Mouse (Mus musculus) forebrain, embryonic 16.5 days (tissue): ENCODE results near the gene Anapc7. TPM values are rescaled to one million over a fixed set of nuclear protein-coding genes. Genes with fewer than 3 reads are reported as not detected.

ENCODE experiments used
- ATAC-seq: fragments of 200-750 bp; cut with Nextera tagmentation; 2 replicates; pipeline ENCODE4 v1.8.0; 2017; ENCODE audit warnings: mild to moderate bottlenecking, moderate library complexity
- H3K27ac ChIP-seq: fragments of 300-500 bp; sonication (generic); 2 replicates; pipeline ENCODE4 v1.5.1; 2014; ENCODE audit warnings: low read length, control low read depth
- H3K27me3 ChIP-seq: fragments of 300-500 bp; sonication (generic); replicated peaks from 2 replicates; pipeline ENCODE4 v1.6.1; 2014; ENCODE audit warnings: low read length; ENCODE audit not compliant: control insufficient read depth, insufficient read depth
- H3K36me3 ChIP-seq: fragments of 300-500 bp; sonication (generic); 2 replicates; pipeline ENCODE4 v1.6.1; 2014; ENCODE audit not compliant: control insufficient read depth, insufficient read depth
- H3K4me1 ChIP-seq: fragments of 300-500 bp; sonication (generic); replicated peaks from 2 replicates; pipeline ENCODE4 v1.6.1; 2014; ENCODE audit warnings: low read length; ENCODE audit not compliant: control insufficient read depth, insufficient read depth
- H3K4me2 ChIP-seq: fragments of 300-500 bp; sonication (generic); 2 replicates; pipeline ENCODE4 v1.6.1; 2014; ENCODE audit warnings: mild to moderate bottlenecking, low read length, control low read depth
- H3K4me3 ChIP-seq: fragments of 300-500 bp; sonication (generic); replicated peaks from 2 replicates; pipeline ENCODE4 v1.5.1; 2014; ENCODE audit warnings: mild to moderate bottlenecking, low read length, control low read depth
- H3K9ac ChIP-seq: fragments of 300-500 bp; sonication (generic); replicated peaks from 2 replicates; pipeline ENCODE4 v1.6.1; 2014; ENCODE audit warnings: low read depth, low read length, control low read depth
- H3K9me3 ChIP-seq: fragments of 300-500 bp; sonication (generic); 2 replicates; pipeline ENCODE4 v1.6.1; 2016; ENCODE audit warnings: low read length; ENCODE audit not compliant: control insufficient read depth
- WGBS: fragments of 180-500 bp; shearing (Covaris S2); extraction: QIAGEN DNeasy Blood & Tissue Kit; methylation state at CpG from one replicate; pipeline ENCODE4 v1.1.7; 2014; 5-methylcytosine and 5-hydroxymethylcytosine counted together
- polyA plus RNA-seq: library from polyadenylated mRNA; unstranded; fragments of >200 nt; fragmentation: Nextera tagmentation; extraction: Ambion mirVana; gene quantifications from 2 replicates; pipeline ENCODE4 v1.2.1, GENCODE M21; 2015

Gene Anapc7
- polyA plus RNA-seq: 52.2 and 52.5 TPM in 2 replicates

DNA sequence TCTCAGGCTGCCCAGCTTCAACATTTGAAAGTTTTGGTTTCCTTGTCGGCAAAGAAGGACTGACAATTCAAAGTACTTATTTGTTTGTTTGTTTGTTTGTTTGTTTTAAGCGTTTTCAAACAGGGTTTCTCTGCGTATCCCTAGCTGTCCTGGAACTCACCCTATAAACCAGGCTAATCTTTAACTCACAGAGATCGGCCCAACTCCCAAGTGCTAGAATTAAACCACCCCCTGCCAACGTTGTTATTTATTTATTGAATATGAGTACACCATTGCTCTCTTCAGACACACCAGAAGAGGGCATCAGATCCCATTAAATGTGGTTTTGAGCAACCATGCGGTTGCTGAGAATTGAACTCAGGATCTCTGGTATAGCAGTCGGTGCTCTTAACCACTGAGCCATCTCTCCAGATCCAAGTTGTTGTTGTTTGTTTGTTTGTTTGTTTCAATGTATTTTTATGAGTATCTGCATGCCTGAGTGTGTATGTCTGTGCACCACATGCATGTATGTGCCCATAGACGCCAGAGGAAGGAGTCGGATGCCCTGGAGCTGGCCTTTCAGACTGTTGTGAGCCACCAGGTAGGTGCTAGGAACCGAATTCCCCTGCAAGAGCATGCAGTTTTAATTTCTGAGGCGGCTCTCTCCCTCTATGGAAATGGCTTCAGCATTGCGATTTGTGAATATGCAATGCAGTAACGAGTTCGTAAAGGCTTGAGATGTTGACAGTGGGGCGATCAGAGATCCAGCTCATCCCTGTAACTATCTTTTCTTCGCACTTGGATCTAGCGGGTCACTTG, at the start of gene Anapc7:
Gene Anapc7, plus strand, starts transcription at position 423 of the 798 bp plus-strand sequence.
- Histone ChIP-seq H3K27ac (peak within 1 kb of the TSS; percentile 96), H3K4me3 (peak within 1 kb of the TSS; percentile 95), H3K4me1 (peaks cover 18% of the 10 kb centered on the region), H3K9ac (peak within 1 kb of the TSS; percentile 92), H3K36me3 (no peaks in the 10 kb centered on the region), H3K9me3 (no peaks in the 10 kb centered on the region), H3K27me3 (no peaks in the 10 kb centered on the region), H3K4me2 (peak within 1 kb of the TSS; percentile 78)
- ATAC-seq: peak; percentile 53
- 20% methylated on average over 17 of the region's 17 CpGs for WGBS

DNA sequence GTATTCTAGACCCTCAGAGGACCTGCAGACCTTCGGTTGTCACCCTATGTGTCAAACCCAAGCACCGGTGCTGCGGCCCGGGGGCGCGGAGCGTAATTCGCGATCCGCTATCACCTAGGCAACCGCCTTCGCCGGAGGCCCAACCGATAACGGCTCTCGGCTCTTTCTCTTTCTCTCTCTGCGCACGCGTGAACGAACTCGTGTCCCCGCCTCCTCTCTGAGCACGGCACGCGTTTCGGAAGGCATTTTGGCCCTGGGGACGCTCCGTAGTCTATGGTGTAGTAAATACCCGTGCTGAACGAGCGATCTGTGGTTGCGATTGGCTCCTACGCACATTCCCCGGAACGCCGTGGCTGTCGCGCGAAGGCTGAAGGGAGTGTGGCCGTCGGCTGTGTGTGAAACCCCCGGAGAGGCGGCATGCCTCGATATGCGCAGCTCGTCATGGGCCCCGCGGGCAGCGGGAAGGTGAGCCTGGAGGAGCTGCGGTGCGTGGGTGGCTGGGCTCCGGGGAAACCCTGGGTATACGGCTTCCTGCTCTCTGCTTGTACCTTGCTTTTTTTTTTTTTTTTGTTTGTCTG, 49.2 kb upstream of the Anapc7 start, which contains the start of gene Fam216a:
Gene Fam216a, minus strand, starts transcription at position 173 of the 578 bp plus-strand sequence.
- peak within 1 kb of the TSS; percentile 93 for H3K4me2 ChIP-seq
- peak within 1 kb of the TSS; percentile 93 for H3K4me3 ChIP-seq
- WGBS: under 1% methylated on average over 53 of the region's 53 CpGs
- peaks cover 23% of the 10 kb centered on the region for H3K4me1 ChIP-seq
- peak within 1 kb of the TSS; percentile 89 for H3K9ac ChIP-seq
- H3K27ac ChIP-seq: peak within 1 kb of the TSS; percentile 95
- no peaks in the 10 kb centered on the region for H3K9me3 ChIP-seq
- H3K36me3 ChIP-seq: peaks cover 17% of the 10 kb centered on the region
- peak; percentile 95 for ATAC-seq
- no peaks in the 10 kb centered on the region for H3K27me3 ChIP-seq

DNA sequence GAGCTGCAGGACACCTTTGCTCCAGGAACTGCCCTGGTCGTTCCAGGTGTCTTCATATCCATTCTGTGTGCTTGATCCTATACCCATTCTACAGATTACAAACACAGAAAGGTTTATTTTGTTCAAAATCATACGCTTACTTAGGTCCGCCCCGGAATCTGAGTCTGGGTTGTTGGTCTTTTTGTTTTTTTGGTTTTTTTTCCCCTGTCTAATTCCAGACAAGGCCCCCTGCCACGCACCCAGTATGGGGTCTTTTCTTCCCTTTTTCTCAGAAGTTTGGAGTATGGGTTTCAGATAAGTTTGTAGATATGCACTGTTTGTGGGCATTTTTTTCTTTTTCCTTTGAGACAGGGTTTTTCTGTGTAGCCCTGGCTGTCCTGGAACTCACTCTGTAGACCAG, 48.6 kb upstream of the Anapc7 start:
- WGBS: 10% methylated on average over 5 of the region's 5 CpGs
- H3K36me3 ChIP-seq: peaks cover 12% of the 10 kb centered on the region
- H3K9ac ChIP-seq: peak overlapping the region; percentile 86
- peak overlapping the region; percentile 93 for H3K4me2 ChIP-seq
- H3K4me3 ChIP-seq: peak overlapping the region; percentile 93
- peak overlapping the region; percentile 89 for H3K27ac ChIP-seq
- no peak for ATAC-seq
- no peaks in the 10 kb centered on the region for H3K9me3 ChIP-seq
- peaks cover 23% of the 10 kb centered on the region for H3K4me1 ChIP-seq
- no peaks in the 10 kb centered on the region for H3K27me3 ChIP-seq

DNA sequence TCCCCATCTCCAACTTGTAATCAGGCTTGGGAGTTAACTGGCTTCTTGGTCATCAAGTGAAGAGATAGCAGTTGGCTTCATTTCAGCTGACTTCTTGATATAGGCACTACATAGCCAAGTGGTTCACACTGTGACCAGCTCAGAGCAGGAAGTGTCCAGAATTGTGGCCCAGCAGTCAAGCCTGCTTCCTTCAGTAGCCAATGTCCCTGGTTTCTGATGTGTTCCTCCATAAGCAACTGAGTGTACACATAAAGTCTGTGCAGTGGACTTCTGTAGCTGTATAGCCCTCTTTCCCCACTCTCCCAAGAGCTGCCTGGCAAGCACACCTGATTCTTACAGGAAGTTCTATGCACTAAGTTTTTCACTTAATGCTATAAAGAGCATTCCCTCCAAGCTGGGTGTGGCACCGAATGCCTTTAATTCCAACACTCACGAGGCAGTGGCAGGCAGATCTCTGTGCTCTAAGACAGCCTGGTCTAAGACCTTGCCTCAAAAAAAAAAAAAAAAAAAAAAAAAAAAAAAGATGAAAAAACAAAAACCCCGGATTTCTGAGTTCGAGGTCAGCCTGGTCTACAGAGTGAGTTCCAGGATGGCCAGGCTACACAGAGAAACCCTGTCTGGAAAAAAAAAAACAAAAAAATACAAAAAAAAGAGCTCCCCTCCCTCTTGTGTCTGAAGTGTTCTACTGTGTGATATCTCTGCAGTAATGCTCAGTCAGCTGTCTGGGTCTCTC, 44.2 kb upstream of the Anapc7 start:
- WGBS: 95% methylated on average over 4 of the region's 4 CpGs
- Histone ChIP-seq H3K4me1 (peaks cover 13% of the 10 kb centered on the region), H3K27ac (no peak overlapping the region), H3K36me3 (peaks cover 27% of the 10 kb centered on the region), H3K4me2 (no peak overlapping the region), H3K9ac (no peak overlapping the region), H3K27me3 (no peaks in the 10 kb centered on the region), H3K4me3 (no peak overlapping the region), H3K9me3 (no peaks in the 10 kb centered on the region)
- ATAC-seq: no peak

DNA sequence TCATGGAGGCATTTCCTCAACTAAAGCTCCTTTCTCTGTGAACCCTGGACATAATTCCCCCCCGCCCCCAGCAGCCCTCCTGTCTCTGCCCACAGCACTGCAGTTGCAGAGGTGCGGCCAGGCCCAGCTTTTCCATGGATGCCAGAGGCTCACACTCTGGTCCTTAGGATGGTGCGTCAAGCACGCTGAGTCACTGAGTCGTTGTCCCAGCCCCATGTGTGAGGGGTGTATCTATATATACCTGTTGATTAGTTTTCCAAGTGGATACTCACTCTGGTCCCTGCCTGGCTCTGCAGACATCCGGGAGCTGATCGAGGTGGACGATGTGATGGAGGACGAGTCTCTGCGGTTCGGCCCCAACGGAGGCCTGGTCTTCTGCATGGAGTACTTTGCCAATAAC, 43.3 kb upstream of the Anapc7 start:
- H3K27me3 ChIP-seq: no peaks in the 10 kb centered on the region
- 95% methylated on average over 12 of the region's 12 CpGs for WGBS
- peaks cover 8% of the 10 kb centered on the region for H3K4me1 ChIP-seq
- peaks cover 29% of the 10 kb centered on the region for H3K36me3 ChIP-seq
- no peaks in the 10 kb centered on the region for H3K9me3 ChIP-seq
- no peak for ATAC-seq
- H3K4me2 ChIP-seq: no peak overlapping the region
- H3K9ac ChIP-seq: no peak overlapping the region
- H3K4me3 ChIP-seq: no peak overlapping the region
- H3K27ac ChIP-seq: no peak overlapping the region

DNA sequence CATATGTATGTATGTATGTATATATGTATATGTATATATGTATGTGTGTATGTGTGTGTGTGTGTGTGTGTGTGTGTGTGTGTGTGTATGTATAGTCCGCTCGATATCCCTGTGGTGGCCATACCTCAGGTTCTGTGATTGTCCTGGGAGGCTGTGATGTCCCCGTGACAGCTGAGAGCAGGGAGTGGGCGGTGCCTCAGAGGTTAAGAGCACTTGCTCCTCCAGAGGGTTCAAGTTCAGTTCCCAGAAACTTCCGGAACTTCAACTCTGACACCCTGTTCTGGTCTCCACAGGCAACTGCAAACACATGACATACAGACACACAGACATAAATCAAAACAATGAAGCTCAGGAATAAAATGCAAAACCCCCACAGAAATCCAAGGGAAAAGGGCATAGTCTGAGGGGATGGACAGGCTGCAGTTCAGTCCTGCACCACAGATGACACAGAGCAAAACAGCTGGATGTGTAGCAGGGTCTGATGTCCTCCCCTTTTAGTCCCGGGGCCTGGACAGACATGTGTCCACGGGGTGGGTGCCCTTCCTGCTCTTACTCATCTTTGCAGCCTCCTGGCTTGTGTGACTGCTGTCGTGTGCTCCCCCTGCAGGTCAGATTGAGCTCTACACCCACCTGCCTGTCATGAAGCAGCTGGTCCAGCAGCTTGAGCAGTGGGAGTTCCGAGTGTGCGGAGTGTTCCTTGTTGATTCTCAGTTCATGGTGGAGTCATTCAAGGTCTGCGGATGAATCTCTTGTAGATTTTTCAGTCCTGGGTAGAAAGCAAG, 41.9 kb upstream of the Anapc7 start:
- H3K27ac ChIP-seq: no peak overlapping the region
- H3K9me3 ChIP-seq: no peaks in the 10 kb centered on the region
- no peak overlapping the region for H3K4me3 ChIP-seq
- no peak overlapping the region for H3K4me2 ChIP-seq
- no peak overlapping the region for H3K9ac ChIP-seq
- no peaks in the 10 kb centered on the region for H3K27me3 ChIP-seq
- H3K4me1 ChIP-seq: no peaks in the 10 kb centered on the region
- peak; percentile 50; the same call in 1 of the 2 replicates for ATAC-seq
- peaks cover 29% of the 10 kb centered on the region for H3K36me3 ChIP-seq
- 54% methylated on average over 11 of the region's 11 CpGs for WGBS

DNA sequence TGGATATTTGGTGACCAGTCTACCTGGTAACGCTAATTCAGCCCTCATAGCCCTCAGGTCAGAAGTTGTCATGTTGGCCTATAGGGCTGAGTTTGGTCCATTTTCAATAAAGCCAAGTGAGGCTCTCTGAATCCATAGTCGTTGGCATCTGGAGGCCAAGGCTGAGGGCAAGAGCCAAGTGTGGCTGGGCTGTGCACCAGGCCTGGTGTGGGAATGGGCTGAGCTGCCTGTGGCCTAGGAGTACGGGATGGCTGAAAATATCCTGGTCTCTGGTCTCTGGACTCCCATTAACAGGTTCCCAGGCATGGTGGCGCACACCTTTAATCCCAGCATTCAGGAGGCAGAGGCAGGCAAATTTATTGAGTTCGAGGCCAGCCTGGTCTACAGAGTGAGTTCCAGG, 31.5 kb upstream of the Anapc7 start:
- Histone ChIP-seq H3K4me3 (no peak overlapping the region), H3K9ac (no peak overlapping the region), H3K36me3 (no peaks in the 10 kb centered on the region), H3K9me3 (no peaks in the 10 kb centered on the region), H3K27me3 (no peaks in the 10 kb centered on the region), H3K4me1 (peaks cover 10% of the 10 kb centered on the region), H3K27ac (no peak overlapping the region), H3K4me2 (no peak overlapping the region)
- 94% methylated on average over 5 of the region's 5 CpGs for WGBS
- no peak for ATAC-seq

DNA sequence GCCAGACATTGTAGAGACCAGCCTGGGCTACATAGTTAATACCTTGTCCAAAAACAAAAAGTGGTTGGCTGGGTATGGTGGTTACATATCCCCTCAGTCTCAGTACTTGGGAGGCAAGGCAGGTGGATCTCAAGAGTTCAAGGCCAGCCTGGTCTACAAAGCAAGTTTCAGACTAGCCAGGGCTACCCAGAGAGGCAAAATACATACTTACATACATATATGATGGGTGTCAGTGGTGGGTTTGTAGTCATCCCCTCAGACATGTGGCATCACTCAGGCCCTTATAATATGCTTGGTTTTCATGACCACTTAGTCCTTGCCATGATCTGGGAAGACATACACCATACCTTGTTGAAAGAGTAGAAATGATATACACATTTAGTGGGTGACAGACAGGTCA, 30.8 kb upstream of the Anapc7 start:
- ATAC-seq: no peak
- H3K9me3 ChIP-seq: no peaks in the 10 kb centered on the region

More for the DNA sequence above, 30.8 kb upstream of the Anapc7 start:
- Histone ChIP-seq H3K27me3 (no peaks in the 10 kb centered on the region), H3K4me1 (peaks cover 10% of the 10 kb centered on the region), H3K4me3 (no peak overlapping the region), H3K4me2 (no peak overlapping the region), H3K27ac (no peak overlapping the region), H3K36me3 (no peaks in the 10 kb centered on the region), H3K9ac (no peak overlapping the region)
